Mouse (Mus musculus) ES-Bruce4 (cell line): Measurements from ENCODE around the gene Sec22a.

ENCODE experiments used
- CTCF ChIP-seq: IDR thresholded peaks from one replicate; pipeline ENCODE4 v1.8.1; 2011; ENCODE audit warnings: low read depth, low read length
- EP300 ChIP-seq: IDR thresholded peaks from 2 replicates; pipeline ENCODE4 v1.6.1; 2011; ENCODE audit warnings: low read depth, low read length; ENCODE audit not compliant: insufficient read depth
- POLR2A ChIP-seq: IDR thresholded peaks from one replicate; pipeline ENCODE4 v1.8.1; 2011; ENCODE audit warnings: low read length; ENCODE audit not compliant: insufficient read depth

GRCm38 (mm10) chr16:35308486-35309143 is 55.1 kb downstream of the Sec22a start:
- TF ChIP-seq POLR2A = no peak
- TF ChIP-seq EP300 = no peak
- TF ChIP-seq CTCF = no peak
